Mouse (Mus musculus) fibroblast of lung, adult 2 months (primary cell): Measurements from ENCODE around the gene Ticrr.

Experiments
- DNase-seq: peaks from one replicate; pipeline ENCODE4 v3.0.0-alpha.2; 2011; ENCODE audit warnings: low read depth

The Ticrr gene

DNA sequence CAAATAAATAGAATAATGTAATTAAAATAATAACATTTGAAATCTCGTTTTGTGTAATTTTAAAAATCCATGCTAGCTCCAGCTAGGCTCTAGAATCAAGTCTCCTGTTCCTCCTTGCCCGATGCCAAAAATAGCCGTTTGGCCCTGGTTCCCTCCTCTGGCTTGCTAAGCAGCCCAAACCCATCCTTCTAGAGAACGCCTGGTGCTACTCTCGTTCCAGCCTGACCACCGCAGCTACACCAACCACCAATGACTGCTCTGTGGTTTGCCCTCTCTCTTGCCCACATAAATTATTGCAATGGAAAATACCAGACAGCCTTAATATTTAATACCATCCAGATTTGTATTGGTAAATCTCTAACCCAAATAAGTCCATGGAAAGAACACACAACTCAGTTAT lies 87.7 kb downstream of the Ticrr start:
- DNase-seq, result peak; percentile 58
